Mouse (Mus musculus): ENCODE results near the gene Ppie.
"Not testable (repeated sequence)": the region's sequence is repeated elsewhere in the genome, so short reads cannot be mapped to it uniquely, and the experiment has no call there.

Gene Ppie

GRCm38 (mm10) chr4:123112216-123112764 is 27.5 kb downstream of the Ppie start:
- no peak for DNase-seq

- not testable (repeated sequence) for DNase-seq
These were observed 28.3 kb downstream of the Ppie start for GRCm38 (mm10) chr4:123111275-123111983.

- no peak for DNase-seq
These were observed 29.0 kb downstream of the Ppie start for GRCm38 (mm10) chr4:123110751-123111150.

- no peak for DNase-seq
These were observed 31.7 kb downstream of the Ppie start for GRCm38 (mm10) chr4:123108056-123108455.

- DNase-seq = no peak
These were observed 32.9 kb downstream of the Ppie start for GRCm38 (mm10) chr4:123106864-123107263.

- DNase-seq = not testable (repeated sequence)
These were observed 33.8 kb downstream of the Ppie start for GRCm38 (mm10) chr4:123105929-123106328.

GRCm38 (mm10) chr4:123105451-123105790 is 34.3 kb downstream of the Ppie start:
- no peak for DNase-seq

GRCm38 (mm10) chr4:123104651-123105450 is 34.9 kb downstream of the Ppie start, which contains the start of gene Bmp8b:
Gene Bmp8b (plus strand): TSS chr4:123105165.
- peak; percentile 19 for DNase-seq

- DNase-seq = no peak
These were observed 45.9 kb downstream of the Ppie start for GRCm38 (mm10) chr4:123093869-123094268.

GRCm38 (mm10) chr4:123093064-123093776 is 46.5 kb downstream of the Ppie start:
- no peak for DNase-seq

GRCm38 (mm10) chr4:123092621-123093020 is 47.1 kb downstream of the Ppie start:
- no peak for DNase-seq

- no peak for DNase-seq
These were observed 53.4 kb downstream of the Ppie start for GRCm38 (mm10) chr4:123086381-123086780.

GRCm38 (mm10) chr4:123085290-123085689 is 54.5 kb downstream of the Ppie start:
- no peak for DNase-seq

- DNase-seq = no peak
These were observed 56.3 kb downstream of the Ppie start for GRCm38 (mm10) chr4:123083323-123083902.

- DNase-seq = peak; percentile 79
These were observed 57.2 kb downstream of the Ppie start for GRCm38 (mm10) chr4:123082283-123083163.

- DNase-seq = no peak
These were observed 59.0 kb downstream of the Ppie start for GRCm38 (mm10) chr4:123080791-123081190.

- no peak for DNase-seq
These were observed 61.5 kb downstream of the Ppie start for GRCm38 (mm10) chr4:123078231-123078630.
